Mouse (Mus musculus) mature B cell (primary cell): ENCODE measurements around the gene Hmg20a.

ENCODE experiments used
- in situ Hi-C: fragments of 300-500 bp; cut with MboI; formaldehyde crosslinking; loops from 2 replicates; pipeline ENCODE4 v1.14.3; 2019

Gene Hmg20a

GRCm38 (mm10) chr9:56516692-56517263 is 98.4 kb downstream of the Hmg20a start:
- in situ Hi-C loops, result loop anchor here (25.0 kb wide), 1 partner anchor 304 kb away; no protein-coding TSS in a partner anchor

GRCm38 (mm10) chr9:56522281-56522680 is 103.9 kb downstream of the Hmg20a start:
- in situ Hi-C loops, result loop anchor here (25.0 kb wide), 1 partner anchor 310 kb away; no protein-coding TSS in a partner anchor

- in situ Hi-C loops, result no loop called here
Measured at GRCm38 (mm10) chr9:56527951-56528350, 109.5 kb downstream of the Hmg20a start.

DNA sequence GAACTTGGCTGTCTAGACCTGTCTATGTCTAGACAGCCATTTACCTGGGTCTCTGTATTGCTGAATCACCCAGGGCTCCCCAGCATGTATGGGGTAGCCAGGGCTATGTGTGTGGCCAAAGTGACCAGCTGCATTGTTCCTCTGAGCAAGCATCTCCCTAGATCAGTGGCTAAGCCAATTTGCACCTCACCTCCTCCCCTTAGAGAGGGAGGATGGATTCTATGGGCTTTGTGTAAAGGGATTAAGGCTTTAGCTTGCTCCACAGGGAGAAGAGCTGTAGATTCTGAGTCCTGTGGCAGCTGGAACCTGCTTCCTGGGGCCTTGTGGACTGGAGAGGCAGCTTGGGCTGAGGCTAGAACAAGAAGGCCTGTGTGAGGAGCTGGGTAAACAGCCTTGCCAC is 113.6 kb downstream of the Hmg20a start:
- in situ Hi-C loops, result no loop called here

GRCm38 (mm10) chr9:56533916-56534315 is 115.5 kb downstream of the Hmg20a start:
- in situ Hi-C loops, result no loop called here

DNA sequence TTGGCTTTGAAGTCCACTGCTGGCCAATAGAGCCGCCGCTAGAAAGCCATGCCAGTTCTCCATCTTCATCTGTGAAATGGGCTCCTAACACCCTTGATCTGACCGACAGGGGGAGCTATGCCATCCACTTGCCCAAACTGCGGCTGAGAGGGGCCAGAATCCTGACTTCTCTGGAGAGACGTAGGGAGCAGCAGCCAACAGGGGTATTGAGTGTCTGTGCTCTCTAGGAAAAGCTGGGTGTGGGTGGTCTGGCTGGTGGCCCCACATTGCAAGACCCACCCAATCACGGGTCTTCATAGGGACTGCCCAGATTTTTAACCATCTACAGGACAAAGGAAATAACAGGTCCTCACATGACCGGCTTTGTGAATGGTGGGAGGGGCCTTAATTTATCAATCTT is 116.3 kb downstream of the Hmg20a start:
- in situ Hi-C loops, result no loop called here

- in situ Hi-C loops, result no loop called here
Measured at GRCm38 (mm10) chr9:56535361-56535760, 117.0 kb downstream of the Hmg20a start.

GRCm38 (mm10) chr9:56540051-56540450 is 121.6 kb downstream of the Hmg20a start:
- in situ Hi-C loops, result no loop called here

GRCm38 (mm10) chr9:56544687-56545475 is 126.5 kb downstream of the Hmg20a start:
- in situ Hi-C loops, result no loop called here
